ENCODE assay signal across 25 mouse cellular contexts in the genomic region with DNA sequence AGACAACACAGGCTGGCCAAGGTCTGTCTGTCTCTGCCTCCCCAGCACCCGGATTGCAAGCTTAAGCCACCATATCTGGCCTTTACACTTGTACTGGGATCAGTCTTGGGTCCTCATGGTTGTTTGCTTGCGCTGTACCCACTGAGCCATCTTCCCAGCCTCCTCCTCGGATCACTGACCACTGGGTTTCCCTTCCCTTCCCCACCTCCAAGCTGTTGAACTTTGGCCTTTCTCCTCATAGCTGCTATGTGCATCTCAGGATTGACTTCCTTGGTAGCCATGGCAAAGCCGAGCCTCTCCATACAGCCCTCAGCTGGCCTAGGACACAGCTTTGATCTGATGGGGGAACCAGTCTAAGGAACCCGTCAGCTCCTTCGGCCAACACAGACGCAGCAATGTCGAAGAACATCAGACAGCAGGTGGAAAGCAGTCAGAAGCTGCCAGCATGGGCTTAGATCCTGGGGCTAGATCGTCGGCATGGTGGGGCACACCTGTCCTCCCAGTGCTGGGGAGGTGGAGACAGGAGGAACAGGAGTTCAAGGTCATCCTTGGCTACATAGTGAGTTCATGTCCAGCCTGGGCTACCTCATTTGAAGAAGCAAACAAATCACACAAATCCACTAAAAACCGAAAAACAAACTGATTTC. TPM values are rescaled to one million over a fixed set of nuclear protein-coding genes. Genes with fewer than 3 reads are reported as not detected.
DNase-seq lines count a peak whose midpoint lies in the region; ATAC-seq and TF ChIP-seq lines count a peak whose summit lies in the region.
"Had no signal": no experiment of that assay in that cellular context is flagged by ENCODE, and none has a peak within 500 bp of the region (broad histone marks: within the 10 kb centered on the region; RNA-seq: fewer than 3 reads in every experiment).

No protein-coding gene starts in this region.

- WGBS in kidney, postnatal 0 days: 83% methylated on average over 11 of the region's 11 CpGs
- 81% methylated on average over 11 of the region's 11 CpGs for WGBS in intestine, embryonic 15.5 days

- no peaks in the 10 kb centered on the region for H3K27me3 ChIP-seq in kidney, postnatal 0 days (ENCODE audit: insufficient read depth, low read length)
- no peaks in the 10 kb centered on the region for H3K27me3 ChIP-seq in E14TG2a.4 (ENCODE audit: insufficient read depth, low read length)
- H3K27me3 ChIP-seq in intestine, embryonic 15.5 days (replicated peaks): no peaks in the 10 kb centered on the region
- H3K27me3 ChIP-seq: heart, embryonic 12.5 days; midbrain, embryonic 15.5 days had no signal

- H3K4me1 ChIP-seq in kidney, postnatal 0 days (replicated peaks; ENCODE audit: insufficient read depth, low read length): peaks cover 31% of the 10 kb centered on the region
- peaks cover 96% of the 10 kb centered on the region for H3K4me1 ChIP-seq in E14TG2a.4 (replicated peaks; ENCODE audit: low read depth, low read length)
- H3K4me1 ChIP-seq in intestine, embryonic 15.5 days (replicated peaks): peaks cover 67% of the 10 kb centered on the region

- no peaks in the 10 kb centered on the region for H3K9me3 ChIP-seq in kidney, postnatal 0 days (replicated peaks; ENCODE audit: low read length)
- H3K9me3 ChIP-seq in E14TG2a.4 (ENCODE audit: low read length): no peaks in the 10 kb centered on the region
- no peaks in the 10 kb centered on the region for H3K9me3 ChIP-seq in intestine, embryonic 15.5 days
- H3K9me3 ChIP-seq: embryonic facial prominence, embryonic 13.5 days; heart, embryonic 12.5 days; midbrain, embryonic 15.5 days; neural tube, embryonic 15.5 days had no signal

- DNase-seq in heart, adult 11 months: peak; percentile 93
- no peak for DNase-seq in heart, postnatal 25 days (ENCODE audit: low spot score)
- DNase-seq in kidney, postnatal 0 days (ENCODE audit: low spot score): no peak
- DNase-seq in kidney, postnatal 14 days: no peak
- no peak for DNase-seq in left cerebral cortex, adult 2 months (ENCODE audit: extremely low spot score in 1 of 2, low spot score in 2 of 2)
- DNase-seq in thymus, postnatal 0 days (ENCODE audit: low spot score): no peak
- DNase-seq: adrenal gland, adult 2 months; cerebellum, adult 8-10 months; left cerebral cortex, postnatal 4 days; right cerebral cortex, postnatal 14 days; spleen, adult 18-20 months; thymus, adult 2 months had no signal

- no peaks in the 10 kb centered on the region for H3K36me3 ChIP-seq in kidney, postnatal 0 days (ENCODE audit: insufficient read depth, low read length)
- H3K36me3 ChIP-seq in E14TG2a.4 (ENCODE audit: insufficient read depth, low read length): no peaks in the 10 kb centered on the region
- 0 out of 2 replicates have a peak, but pooled peaks cover 4% of the 10 kb centered on the region for H3K36me3 ChIP-seq in intestine, embryonic 15.5 days
- H3K36me3 ChIP-seq: embryonic facial prominence, embryonic 13.5 days; midbrain, embryonic 15.5 days; neural tube, embryonic 15.5 days had no signal

- no peak overlapping the region for H3K9ac ChIP-seq in kidney, postnatal 0 days (ENCODE audit: low read depth, low read length)
- no peak overlapping the region for H3K9ac ChIP-seq in intestine, embryonic 15.5 days
- H3K9ac ChIP-seq: embryonic facial prominence, embryonic 13.5 days; heart, embryonic 12.5 days; hindbrain, embryonic 14.5 days; liver, embryonic 14.5 days; midbrain, embryonic 15.5 days; neural tube, embryonic 15.5 days had no signal

- intact Hi-C loops in heart, postnatal 25 days (cut with DNase I): no loop called here
- intact Hi-C loops in left cerebral cortex, adult 2 months (cut with DNase I): no loop called here

- no peak overlapping the region for H3K4me2 ChIP-seq in kidney, postnatal 0 days (ENCODE audit: low read length)
- no peak overlapping the region for H3K4me2 ChIP-seq in intestine, embryonic 15.5 days (replicated peaks)
- H3K4me2 ChIP-seq: embryonic facial prominence, embryonic 13.5 days; heart, embryonic 12.5 days; hindbrain, embryonic 14.5 days; midbrain, embryonic 15.5 days; neural tube, embryonic 15.5 days had no signal

- H3K4me3 ChIP-seq in kidney, postnatal 0 days (replicated peaks; ENCODE audit: low read depth, low read length): no peak overlapping the region
- peak overlapping the region; percentile 27 for H3K4me3 ChIP-seq in E14TG2a.4 (replicated peaks; ENCODE audit: low read length)
- no peak overlapping the region for H3K4me3 ChIP-seq in intestine, embryonic 15.5 days (replicated peaks)
- no peak overlapping the region for H3K4me3 ChIP-seq in left cerebral cortex, adult 2 months
- H3K4me3 ChIP-seq: embryonic facial prominence, embryonic 13.5 days; heart, embryonic 12.5 days; layer of hippocampus, adult 2 months; midbrain, embryonic 15.5 days; myocyte; neural tube, embryonic 15.5 days had no signal

- peak overlapping the region; percentile 63 for H3K27ac ChIP-seq in kidney, postnatal 0 days
- H3K27ac ChIP-seq in intestine, embryonic 15.5 days: peak overlapping the region; percentile 60; the same call in 1 of the 2 replicates
- H3K27ac ChIP-seq in left cerebral cortex, adult 2 months: no peak overlapping the region
- H3K27ac ChIP-seq: embryonic facial prominence, embryonic 13.5 days; hindbrain, embryonic 14.5 days; liver, embryonic 14.5 days; midbrain, embryonic 15.5 days; neural tube, embryonic 15.5 days had no signal

- TF ChIP-seq CTCF in kidney, postnatal 0 days (IDR thresholded peaks at IDR 0.05; ENCODE audit: low read depth): no peak
- no peak for TF ChIP-seq CTCF in E14TG2a.4 (conservative IDR thresholded peaks at IDR 0.05; ENCODE audit: low read length)
- no peak for TF ChIP-seq CTCF in left cerebral cortex, adult 2 months (IDR thresholded peaks at IDR 0.05)

- ATAC-seq in kidney, postnatal 0 days (replicated peaks; ENCODE audit: low FRiP score, low read depth): peak; percentile 19; the same call in 1 of the 2 replicates
- no peak for ATAC-seq in intestine, embryonic 15.5 days
- ATAC-seq: forebrain, embryonic 14.5 days; midbrain, embryonic 15.5 days had no signal

RNA-seq across cellular contexts. Expression of gene Tmem51, which starts 19.4 kb away (rescaled TPM):
- total RNA-seq in heart, postnatal 25 days (2021): 1 to 10 TPM; 7.3 to 8.6 TPM
- polyA plus RNA-seq in kidney, postnatal 0 days (2015; fragmentation: Nextera tagmentation; extraction: Ambion mirVana): 53.8 and 56.8 TPM in 2 replicates
- polyA plus RNA-seq in intestine, embryonic 15.5 days (2015; fragmentation: Nextera tagmentation; extraction: Ambion mirVana): 103 and 109 TPM in 2 replicates
- total RNA-seq in left cerebral cortex, adult 2 months (2021): 1 to 10 TPM; 4.9 to 5.6 TPM
- 13.4 and 14.8 TPM in 2 replicates for polyA plus RNA-seq in thymus, postnatal 0 days (2015; fragmentation: Nextera tagmentation; extraction: Ambion mirVana)
- polyA plus RNA-seq: myocyte had no signal

RNA-seq across cellular contexts. Expression of gene Fhad1, which starts 49.8 kb away (rescaled TPM):
- total RNA-seq in heart, postnatal 25 days (2021): under 1 TPM; 0.05 to 0.31 TPM
- 0.32 and 0.50 TPM in 2 replicates for polyA plus RNA-seq in kidney, postnatal 0 days (2015; fragmentation: Nextera tagmentation; extraction: Ambion mirVana)
- polyA plus RNA-seq in intestine, embryonic 15.5 days (2015; fragmentation: Nextera tagmentation; extraction: Ambion mirVana): 1.4 and 2.3 TPM in 2 replicates
- total RNA-seq in left cerebral cortex, adult 2 months (2021): 1 to 10 TPM; 9.0 to 9.2 TPM
- 1.9 and 2.4 TPM in 2 replicates for polyA plus RNA-seq in thymus, postnatal 0 days (2015; fragmentation: Nextera tagmentation; extraction: Ambion mirVana)
- total RNA-seq: heart, postnatal 36 days; megakaryocyte-erythroid progenitor cell, adult 5-6 weeks had no signal
